Mouse (Mus musculus) embryonic fibroblast, embryonic 13.5 days (primary cell): ENCODE results near the gene Ccdc15.

Experiments
- CTCF ChIP-seq: IDR thresholded peaks from 2 replicates; pipeline ENCODE4 v1.5.1; 2011; ENCODE audit warnings: mild to moderate bottlenecking, control low read depth, low read length, moderate library complexity, borderline replicate concordance; ENCODE audit not compliant: insufficient read depth
- POLR2A ChIP-seq: IDR thresholded peaks from 2 replicates; pipeline ENCODE4 v1.6.1; 2011; ENCODE audit warnings: low read depth, mild to moderate bottlenecking, control low read depth, low read length, moderate library complexity

GRCm38 (mm10) chr9:37229880-37230325, 118.3 kb downstream of the Ccdc15 start:
- peak; percentile 62; the same call in 1 of the 2 replicates for TF ChIP-seq CTCF
- TF ChIP-seq POLR2A: no peak
